Mouse (Mus musculus) midbrain, embryonic 15.5 days (tissue): ENCODE data around the gene Zfp354c. TPM values are rescaled to one million over a fixed set of nuclear protein-coding genes. Genes with fewer than 3 reads are reported as not detected.

Source experiments
- ATAC-seq: fragments of 200-750 bp; cut with Nextera tagmentation; replicated peaks from 2 replicates; pipeline ENCODE4 v1.8.0; 2017; ENCODE audit warnings: moderate TSS enrichment
- H3K27ac ChIP-seq: fragments of 300-500 bp; sonication (generic); 2 replicates; pipeline ENCODE4 v1.5.1; 2015; ENCODE audit warnings: mild to moderate bottlenecking, inconsistent platforms
- H3K27me3 ChIP-seq: fragments of 300-500 bp; sonication (generic); replicated peaks from 2 replicates; pipeline ENCODE4 v1.6.1; 2015; ENCODE audit warnings: inconsistent platforms
- H3K36me3 ChIP-seq: fragments of 300-500 bp; sonication (generic); replicated peaks from 2 replicates; pipeline ENCODE4 v1.6.1; 2015; ENCODE audit warnings: inconsistent platforms
- H3K4me1 ChIP-seq: fragments of 300-500 bp; sonication (generic); 2 replicates; pipeline ENCODE4 v1.6.1; 2015; ENCODE audit warnings: inconsistent platforms
- H3K4me2 ChIP-seq: fragments of 300-500 bp; sonication (generic); 2 replicates; pipeline ENCODE4 v1.6.1; 2015; ENCODE audit warnings: inconsistent platforms, mild to moderate bottlenecking, moderate library complexity
- H3K4me3 ChIP-seq: fragments of 300-500 bp; sonication (generic); 2 replicates; pipeline ENCODE4 v1.5.1; 2015; ENCODE audit warnings: mild to moderate bottlenecking, inconsistent platforms
- H3K9ac ChIP-seq: fragments of 300-500 bp; sonication (generic); 2 replicates; pipeline ENCODE4 v1.6.1; 2015; ENCODE audit warnings: mild to moderate bottlenecking, inconsistent platforms
- H3K9me3 ChIP-seq: fragments of 300-500 bp; sonication (generic); 2 replicates; pipeline ENCODE4 v1.6.1; 2016; ENCODE audit warnings: inconsistent platforms
- WGBS: fragments of 180-500 bp; shearing (Covaris S2); methylation state at CpG from one replicate; pipeline ENCODE4 v1.1.7; 2015; ENCODE audit warnings: mixed read lengths; 5-methylcytosine and 5-hydroxymethylcytosine counted together
- polyA plus RNA-seq: library from polyadenylated mRNA; unstranded; fragments of >200 nt; fragmentation: Nextera tagmentation; extraction: Ambion mirVana; gene quantifications from 2 replicates; pipeline ENCODE4 v1.2.1, GENCODE M21; 2015

The Zfp354c gene
- 62.3 and 64.4 TPM in 2 replicates for polyA plus RNA-seq

DNA sequence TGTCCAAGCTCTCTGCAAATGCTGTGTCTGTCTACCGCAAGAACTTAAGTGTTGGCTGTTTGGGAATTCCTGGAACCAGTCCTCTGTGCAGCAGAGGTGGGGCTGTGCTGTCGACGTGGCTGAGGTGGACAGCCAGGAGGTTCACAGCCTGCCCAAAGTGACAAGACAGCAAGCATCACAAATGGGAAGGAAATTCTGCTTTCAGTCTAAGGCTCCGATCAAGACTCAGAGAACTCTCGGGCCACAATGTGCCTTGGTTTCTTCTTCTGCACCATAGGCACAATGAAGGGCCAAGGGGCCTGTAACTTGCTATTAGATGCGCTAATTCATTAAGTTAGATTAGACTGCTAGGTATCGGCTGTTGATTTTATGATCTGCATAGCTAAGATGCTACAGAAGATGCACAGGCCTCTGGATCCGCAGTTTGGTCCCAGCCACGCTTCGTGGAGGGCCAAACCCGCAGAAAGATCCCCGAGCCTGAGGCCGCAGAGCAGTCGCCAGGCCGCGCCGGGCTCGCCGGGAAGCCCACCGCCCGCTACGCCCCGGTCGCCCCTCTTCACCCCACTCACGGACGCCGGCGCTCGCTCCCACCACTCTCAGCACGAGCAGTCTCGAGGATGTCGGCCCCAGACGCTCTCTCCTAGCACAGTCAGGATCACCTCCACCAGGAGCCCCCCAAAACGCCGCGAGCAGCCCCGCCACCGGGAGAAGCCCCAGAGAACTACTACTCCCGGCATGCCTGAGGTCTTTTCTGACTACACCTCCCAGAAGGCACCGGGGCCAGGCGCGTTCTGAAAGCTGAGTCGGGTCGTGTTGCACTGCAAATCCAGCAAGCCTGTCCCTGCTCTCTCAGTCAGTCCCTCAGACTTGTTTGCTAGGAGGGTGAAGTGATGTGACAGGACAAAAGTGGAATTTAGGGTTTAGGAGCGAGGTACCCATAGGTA is at the start of gene Zfp354c:
Gene Zfp354c, minus strand, starts transcription at position 715 of the 944 bp plus-strand sequence.
- peak; percentile 98 for ATAC-seq

DNA sequence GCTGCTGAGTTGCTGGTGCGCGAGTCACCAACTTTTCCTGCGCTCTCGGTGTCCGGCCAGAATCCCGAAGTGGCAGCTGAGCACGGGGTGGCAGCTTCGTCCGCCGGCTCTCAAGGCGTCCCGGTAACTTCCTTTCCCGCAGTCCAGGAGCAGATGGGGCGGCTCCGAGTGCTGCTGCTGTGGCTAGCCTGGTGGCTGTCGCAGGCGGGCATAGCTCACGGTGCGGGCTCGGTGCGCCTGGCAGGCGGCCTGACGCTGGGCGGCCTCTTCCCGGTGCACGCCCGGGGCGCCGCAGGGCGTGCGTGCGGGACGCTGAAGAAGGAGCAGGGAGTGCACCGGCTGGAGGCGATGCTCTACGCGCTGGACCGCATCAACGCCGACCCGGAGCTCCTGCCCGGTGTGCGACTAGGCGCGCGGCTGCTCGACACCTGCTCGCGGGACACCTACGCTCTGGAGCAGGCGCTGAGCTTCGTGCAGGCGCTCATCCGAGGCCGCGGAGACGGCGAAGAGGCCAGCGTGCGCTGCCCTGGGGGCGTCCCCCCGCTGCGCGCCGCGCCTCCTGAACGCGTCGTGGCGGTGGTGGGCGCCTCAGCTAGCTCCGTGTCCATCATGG is 23.6 kb upstream of the Zfp354c start:
- H3K4me1 ChIP-seq: peaks cover 18% of the 10 kb centered on the region
- H3K4me3 ChIP-seq: peak overlapping the region; percentile 44
- H3K9ac ChIP-seq: peak overlapping the region; percentile 41
- WGBS: 1% methylated on average over 72 of the region's 72 CpGs
- no peak overlapping the region for H3K27ac ChIP-seq
- no peaks in the 10 kb centered on the region for H3K9me3 ChIP-seq
- peaks cover 52% of the 10 kb centered on the region for H3K27me3 ChIP-seq
- H3K36me3 ChIP-seq: no peaks in the 10 kb centered on the region
- ATAC-seq: peak; percentile 39; the same call in 1 of the 2 replicates
- H3K4me2 ChIP-seq: peak overlapping the region; percentile 98

More for the DNA sequence above, at the start of gene Zfp354c:
- WGBS: under 1% methylated on average over 45 of the region's 45 CpGs
- H3K27ac ChIP-seq: peak within 1 kb of the TSS; percentile 82
- no peaks in the 10 kb centered on the region for H3K27me3 ChIP-seq
- peaks cover 28% of the 10 kb centered on the region for H3K36me3 ChIP-seq
- H3K4me1 ChIP-seq: peaks cover 16% of the 10 kb centered on the region
- peak within 1 kb of the TSS; percentile 67 for H3K4me2 ChIP-seq
- peak within 1 kb of the TSS; percentile 87 for H3K9ac ChIP-seq
- no peaks in the 10 kb centered on the region for H3K9me3 ChIP-seq
- H3K4me3 ChIP-seq: peak within 1 kb of the TSS; percentile 84

DNA sequence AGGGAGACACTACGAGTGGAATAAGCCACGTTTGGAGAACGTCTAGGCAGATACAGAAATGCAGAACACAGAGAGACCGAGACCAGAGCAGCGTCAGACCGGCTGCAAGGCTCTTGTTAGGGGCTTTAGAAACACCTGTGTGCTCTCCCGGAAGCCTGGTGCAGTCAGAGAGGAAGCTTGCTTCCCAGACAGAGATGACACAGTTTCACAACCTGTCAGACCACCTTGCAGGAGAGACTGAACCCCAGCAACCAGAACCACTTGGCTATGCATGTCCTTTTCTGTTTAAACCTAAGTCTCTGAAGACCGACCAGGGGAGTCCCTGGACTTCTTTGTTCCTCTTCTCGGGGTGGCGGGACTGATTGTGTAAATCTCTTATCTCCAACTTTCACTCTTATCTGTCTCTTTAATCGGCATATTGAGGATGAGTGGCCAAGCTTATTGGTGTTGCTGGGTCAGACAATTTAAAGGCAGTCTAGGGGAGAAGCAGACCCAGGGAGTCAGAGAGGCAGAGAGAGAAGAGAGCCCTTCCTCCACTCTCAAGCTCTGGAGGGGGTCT is 22.7 kb upstream of the Zfp354c start, which contains the start of gene Grm6:
Gene Grm6, plus strand, starts transcription at position 509 of the 559 bp plus-strand sequence.
- Histone ChIP-seq H3K4me3 (peak within 1 kb of the TSS; percentile 44), H3K4me1 (peaks cover 18% of the 10 kb centered on the region), H3K36me3 (no peaks in the 10 kb centered on the region), H3K27me3 (peaks cover 52% of the 10 kb centered on the region), H3K27ac (no peak within 1 kb of the TSS), H3K9ac (peak within 1 kb of the TSS; percentile 41), H3K4me2 (peak within 1 kb of the TSS; percentile 98), H3K9me3 (no peaks in the 10 kb centered on the region)
- 2% methylated on average over 11 of the region's 11 CpGs for WGBS
- ATAC-seq: no peak

DNA sequence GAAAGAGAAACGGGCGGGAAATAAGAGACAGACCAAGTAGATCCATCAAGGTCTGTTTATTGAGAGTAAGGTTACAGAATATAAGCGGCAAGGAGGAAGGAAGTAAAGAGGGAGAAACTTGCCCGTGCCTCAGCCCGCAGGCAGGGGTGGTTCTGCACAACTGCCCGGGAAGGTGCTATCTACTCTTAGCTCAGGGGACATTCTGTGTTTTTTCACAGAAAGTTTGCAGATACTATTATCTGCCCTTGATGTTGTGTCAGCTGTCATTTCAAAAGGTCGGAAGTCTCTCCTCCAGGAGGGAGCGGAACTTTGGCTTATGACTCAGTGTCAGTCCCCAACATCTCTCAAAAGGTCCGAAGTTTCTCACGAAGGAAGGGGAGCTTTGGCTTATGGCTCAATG is 21.8 kb upstream of the Zfp354c start:
- Histone ChIP-seq H3K9ac (no peak overlapping the region), H3K4me1 (peaks cover 18% of the 10 kb centered on the region), H3K27me3 (peaks cover 52% of the 10 kb centered on the region), H3K27ac (no peak overlapping the region), H3K36me3 (no peaks in the 10 kb centered on the region), H3K4me3 (no peak overlapping the region), H3K9me3 (no peaks in the 10 kb centered on the region), H3K4me2 (no peak overlapping the region)
- ATAC-seq: no peak
- 10% methylated on average over 10 of the region's 10 CpGs for WGBS

DNA sequence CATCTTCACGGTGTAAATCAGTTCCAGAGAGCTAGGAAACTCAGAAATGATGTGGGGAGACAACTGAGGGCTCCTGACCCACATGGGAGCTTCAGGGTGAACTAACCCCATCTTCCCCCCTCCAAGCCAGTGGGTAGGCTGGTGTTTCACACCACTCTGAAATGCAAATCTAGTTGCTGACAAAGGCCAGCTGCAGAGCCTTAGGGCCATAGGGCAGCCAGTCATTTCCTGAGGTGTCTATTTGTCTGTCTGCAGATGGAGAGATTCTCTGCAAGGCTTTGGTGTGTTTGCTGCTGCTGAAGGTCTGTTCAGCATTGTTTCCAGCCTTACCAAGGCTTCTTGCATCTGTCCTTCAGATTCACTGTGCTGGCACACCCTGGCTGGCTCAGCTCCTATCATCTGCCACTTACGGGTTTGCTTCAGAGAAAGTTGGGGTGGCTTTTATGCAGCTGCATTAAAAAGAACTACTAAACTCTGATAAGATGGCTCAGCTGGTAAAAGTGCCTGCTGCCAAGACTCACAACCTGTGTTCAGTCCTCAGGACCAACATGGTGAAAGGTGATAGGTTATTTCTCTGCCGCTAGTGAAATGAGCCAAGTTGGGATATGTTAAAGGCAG is 21.1 kb upstream of the Zfp354c start:
- no peak for ATAC-seq
- Histone ChIP-seq H3K9ac (no peak overlapping the region), H3K4me1 (peaks cover 18% of the 10 kb centered on the region), H3K27ac (no peak overlapping the region), H3K36me3 (no peaks in the 10 kb centered on the region), H3K4me2 (no peak overlapping the region), H3K9me3 (no peaks in the 10 kb centered on the region), H3K27me3 (peaks cover 52% of the 10 kb centered on the region), H3K4me3 (no peak overlapping the region)
- WGBS: 32% methylated on average over 3 of the region's 3 CpGs

DNA sequence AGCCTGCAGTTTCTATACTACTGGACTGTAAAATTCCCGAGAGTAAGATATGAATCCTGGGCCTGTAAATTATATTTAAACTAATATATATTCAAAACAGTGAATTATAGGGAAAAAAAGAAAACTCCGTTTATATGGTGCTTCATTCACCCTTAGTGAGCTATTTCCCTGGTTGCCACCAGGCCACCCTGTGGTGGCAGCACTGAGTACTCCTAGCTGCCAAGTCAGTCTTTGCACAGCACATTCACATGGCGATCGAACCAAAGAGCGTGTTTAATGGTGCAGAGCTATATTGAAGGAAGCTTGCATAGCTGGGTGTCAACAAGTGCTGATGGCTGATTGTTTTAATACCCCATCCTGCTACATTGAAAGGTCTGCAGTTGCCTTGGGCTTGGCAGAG is 19.5 kb upstream of the Zfp354c start:
- WGBS: 67% methylated on average over 5 of the region's 5 CpGs
- peaks cover 18% of the 10 kb centered on the region for H3K4me1 ChIP-seq
- ATAC-seq: no peak
- no peak overlapping the region for H3K4me3 ChIP-seq
- no peaks in the 10 kb centered on the region for H3K36me3 ChIP-seq
- H3K9me3 ChIP-seq: no peaks in the 10 kb centered on the region
- H3K27ac ChIP-seq: no peak overlapping the region
- H3K9ac ChIP-seq: no peak overlapping the region
- H3K4me2 ChIP-seq: no peak overlapping the region
- H3K27me3 ChIP-seq: peaks cover 37% of the 10 kb centered on the region

DNA sequence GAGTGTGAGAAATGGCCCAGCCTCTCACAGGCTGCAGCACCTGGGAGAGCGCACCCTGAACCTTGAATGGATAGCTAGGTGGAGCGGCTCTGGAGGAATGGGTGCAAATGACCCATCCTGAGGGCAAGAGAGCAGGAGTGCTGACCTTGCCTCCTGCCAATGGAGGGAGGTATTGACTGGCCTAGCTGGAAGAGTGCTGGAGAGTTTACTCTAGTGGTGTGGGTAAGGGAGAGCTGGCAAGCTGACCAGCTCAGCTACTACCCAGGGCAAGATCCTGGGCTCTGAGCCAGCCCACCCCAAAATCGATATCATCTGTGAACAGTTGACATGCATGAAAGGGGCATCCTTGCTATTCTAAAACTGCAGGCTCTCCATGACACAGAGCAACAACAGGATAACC is 18.4 kb upstream of the Zfp354c start:
- H3K4me1 ChIP-seq: peaks cover 13% of the 10 kb centered on the region
- H3K9ac ChIP-seq: no peak overlapping the region
- H3K4me3 ChIP-seq: no peak overlapping the region
- no peak for ATAC-seq
- H3K27me3 ChIP-seq: peaks cover 29% of the 10 kb centered on the region
- H3K9me3 ChIP-seq: no peaks in the 10 kb centered on the region
- H3K36me3 ChIP-seq: no peaks in the 10 kb centered on the region
- H3K27ac ChIP-seq: no peak overlapping the region
- H3K4me2 ChIP-seq: no peak overlapping the region
- 89% methylated on average over 3 of the region's 3 CpGs for WGBS

DNA sequence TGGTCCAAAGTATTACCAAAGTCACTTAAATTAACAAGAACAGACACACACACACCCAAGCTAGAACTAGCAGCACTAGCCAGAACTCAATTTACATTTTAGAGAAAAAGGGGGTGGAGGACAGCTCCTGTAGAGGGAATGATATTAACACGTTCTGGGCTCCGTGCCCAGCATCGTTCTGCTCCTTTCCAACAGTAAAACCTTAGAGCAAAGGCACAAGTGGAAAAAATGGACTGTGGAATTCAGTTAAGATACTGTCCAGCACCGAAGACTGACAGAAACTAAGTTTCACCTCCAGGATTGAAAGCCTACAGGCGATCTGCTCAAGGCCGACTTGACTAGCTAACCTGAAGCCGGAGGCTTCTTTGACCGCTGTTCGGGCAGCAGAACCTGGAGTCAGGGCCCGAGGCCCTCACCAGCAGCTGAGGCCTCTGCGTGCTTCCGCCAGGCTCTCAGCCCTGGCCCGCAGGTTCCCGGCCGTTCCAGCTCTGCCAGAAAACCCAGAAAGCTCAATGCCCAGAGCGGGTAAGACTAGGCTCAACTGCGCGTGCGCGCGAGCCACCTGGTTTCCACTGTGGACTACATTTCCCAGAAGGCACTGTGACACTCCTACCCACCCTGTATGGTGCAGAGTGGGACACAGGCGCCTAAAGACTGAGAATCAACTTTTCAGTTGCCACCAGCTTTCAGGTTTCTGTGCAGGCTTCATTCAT is 13.7 kb upstream of the Zfp354c start, which contains the start of gene Zfp879:
Gene Zfp879, minus strand, starts transcription at position 530 of the 713 bp plus-strand sequence.
- peak; percentile 98 for ATAC-seq
- peak within 1 kb of the TSS; percentile 53 for H3K9ac ChIP-seq
- WGBS: 22% methylated on average over 22 of the region's 22 CpGs

DNA sequence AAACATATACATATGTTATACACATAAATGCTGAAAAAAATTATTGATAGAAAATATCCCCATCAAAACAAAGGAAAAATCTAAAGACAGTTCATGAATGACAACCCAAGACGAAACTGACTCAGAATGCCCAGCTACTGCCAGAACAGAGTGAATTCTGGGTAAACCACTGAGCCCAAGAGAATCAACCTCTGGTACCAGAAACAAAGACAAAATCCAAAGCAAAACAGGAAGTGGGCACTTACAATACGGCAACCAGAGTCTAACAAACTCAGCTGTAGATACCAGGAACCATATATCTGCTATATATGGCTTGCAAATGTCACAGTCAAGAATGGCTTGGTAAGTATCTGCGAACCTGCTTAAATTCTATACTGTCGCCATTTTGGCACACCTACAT is 8.2 kb upstream of the Zfp354c start:
- 92% methylated on average over 4 of the region's 4 CpGs for WGBS

More for the DNA sequence above, 13.7 kb upstream of the Zfp354c start, which contains the start of gene Zfp879:
- H3K4me1 ChIP-seq: peaks cover 13% of the 10 kb centered on the region
- H3K27me3 ChIP-seq: no peaks in the 10 kb centered on the region
- no peaks in the 10 kb centered on the region for H3K9me3 ChIP-seq
- peak within 1 kb of the TSS; percentile 55 for H3K4me2 ChIP-seq
- H3K27ac ChIP-seq: peak within 1 kb of the TSS; percentile 67
- H3K36me3 ChIP-seq: no peaks in the 10 kb centered on the region
- H3K4me3 ChIP-seq: peak within 1 kb of the TSS; percentile 43

DNA sequence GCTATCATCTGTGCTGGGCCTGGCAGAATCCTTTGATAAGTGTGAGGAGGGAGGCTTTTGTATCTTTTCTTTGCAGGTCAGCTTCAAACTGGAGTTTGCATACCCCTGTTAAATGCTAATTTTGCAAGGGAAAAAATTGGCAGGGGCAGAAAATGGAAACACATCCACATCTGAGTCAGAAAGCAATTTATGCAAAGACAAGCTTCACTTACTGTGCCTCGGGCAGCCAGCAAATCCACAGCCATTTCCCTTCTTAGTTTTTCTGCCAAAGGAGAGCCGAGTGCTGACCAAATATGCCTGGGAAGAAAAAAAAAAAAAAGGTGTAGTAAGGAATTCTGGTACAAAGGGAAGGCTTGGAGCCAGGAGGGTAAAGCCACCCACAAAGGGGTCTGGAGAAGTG is 1.3 kb downstream of the Zfp354c start:
- Histone ChIP-seq H3K27ac (no peak overlapping the region), H3K9me3 (no peaks in the 10 kb centered on the region), H3K4me2 (peak overlapping the region; percentile 67), H3K4me1 (peaks cover 16% of the 10 kb centered on the region), H3K27me3 (no peaks in the 10 kb centered on the region), H3K36me3 (peaks cover 36% of the 10 kb centered on the region), H3K4me3 (peak overlapping the region; percentile 84), H3K9ac (peak overlapping the region; percentile 87; the same call in 1 of the 2 replicates)
- 42% methylated on average over 2 of the region's 2 CpGs for WGBS
- no peak for ATAC-seq

More for the DNA sequence above, 8.2 kb upstream of the Zfp354c start:
- no peak for ATAC-seq
- Histone ChIP-seq H3K4me3 (no peak overlapping the region), H3K4me1 (peaks cover 7% of the 10 kb centered on the region), H3K9me3 (no peaks in the 10 kb centered on the region), H3K27me3 (no peaks in the 10 kb centered on the region), H3K27ac (no peak overlapping the region), H3K36me3 (peaks cover 13% of the 10 kb centered on the region), H3K9ac (no peak overlapping the region), H3K4me2 (no peak overlapping the region)

DNA sequence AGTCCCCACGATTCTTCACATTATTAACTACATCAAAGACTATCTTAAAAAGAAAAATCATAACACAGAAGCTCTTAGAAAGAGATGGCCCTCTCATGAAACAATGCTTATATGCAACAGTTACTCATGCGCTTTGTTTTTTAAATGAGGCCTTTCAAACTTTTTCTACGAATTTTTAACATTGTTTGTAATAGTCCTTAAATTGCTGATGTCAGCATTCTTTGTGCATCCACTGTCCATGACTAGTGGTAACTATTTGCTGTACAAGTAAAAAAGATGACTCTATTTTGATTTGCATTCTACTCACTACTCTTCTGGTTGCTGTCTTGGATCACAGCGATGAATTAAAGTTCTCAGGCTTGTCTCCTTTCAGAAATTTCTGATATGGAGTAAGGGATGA is 13.3 kb downstream of the Zfp354c start:
- Histone ChIP-seq H3K27me3 (no peaks in the 10 kb centered on the region), H3K9ac (no peak overlapping the region), H3K27ac (no peak overlapping the region), H3K4me1 (no peaks in the 10 kb centered on the region), H3K4me3 (no peak overlapping the region), H3K36me3 (peaks cover 93% of the 10 kb centered on the region), H3K9me3 (peaks cover 38% of the 10 kb centered on the region), H3K4me2 (no peak overlapping the region)
- WGBS: 96% methylated on average over 4 of the region's 4 CpGs
- ATAC-seq: no peak
